Mouse (Mus musculus) gastrocnemius, postnatal 14 days (tissue): ENCODE measurements around the gene Vmn1r118. TPM values are rescaled to one million over a fixed set of nuclear protein-coding genes. Genes with fewer than 3 reads are reported as not detected.
"Not testable (repeated sequence)": the region's sequence is repeated elsewhere in the genome, so short reads cannot be mapped to it uniquely, and the experiment has no call there.

Source experiments
- DNase-seq: peaks from one replicate; pipeline ENCODE4 v3.0.0; 2021; ENCODE audit warnings: mixed read lengths
- intact Hi-C: fragments of 180-260 bp; cut with DNase I; formaldehyde crosslinking; loops from one replicate; pipeline ENCODE4 v1.15.1; 2025; ENCODE audit warnings: low total_unique reads
- long read RNA-seq, 2 experiments: library from polyadenylated mRNA; stranded (forward); transcript quantifications; one replicate each; pipeline ENCODE4 v2.0.0; 2021
- total RNA-seq, 2 experiments: library from RNA; stranded (reverse); gene quantifications; 2 replicates each; pipeline ENCODE4 v1.2.3; 2021

Gene Vmn1r118
- total RNA-seq = not detected
- long read RNA-seq, experiment 1 = 0 reads
- long read RNA-seq, experiment 2 = 0 reads

DNA sequence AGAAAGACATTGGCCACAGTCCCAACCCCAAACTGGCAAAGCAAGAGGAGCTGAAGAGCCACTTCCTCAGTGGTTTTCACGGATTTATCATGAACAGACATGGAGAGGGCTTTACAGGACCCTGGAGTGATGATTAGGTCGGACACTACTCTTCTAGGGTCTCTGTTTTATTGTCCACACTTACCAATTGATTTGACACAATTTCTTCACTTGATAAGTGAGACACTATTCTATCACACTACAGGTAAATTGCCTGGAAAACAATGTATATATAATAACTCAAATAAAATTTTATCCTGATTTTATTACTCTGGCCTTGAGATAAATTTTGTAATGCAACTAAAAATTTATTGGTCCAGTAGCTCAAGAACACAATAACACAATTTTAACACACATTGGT lies at the start of gene Vmn1r118:
TSS of gene Vmn1r118 (minus strand) at position 101 of the 400 bp plus-strand sequence.
- intact Hi-C loops, DNase-seq: not testable (repeated sequence)

GRCm38 (mm10) chr7:20884021-20884420 lies 28.1 kb downstream of the Vmn1r118 start, which contains the start of gene Vmn1r117:
Gene Vmn1r117, minus strand, starts transcription at chr7:20884121.
- intact Hi-C loops, DNase-seq: not testable (repeated sequence)

DNA sequence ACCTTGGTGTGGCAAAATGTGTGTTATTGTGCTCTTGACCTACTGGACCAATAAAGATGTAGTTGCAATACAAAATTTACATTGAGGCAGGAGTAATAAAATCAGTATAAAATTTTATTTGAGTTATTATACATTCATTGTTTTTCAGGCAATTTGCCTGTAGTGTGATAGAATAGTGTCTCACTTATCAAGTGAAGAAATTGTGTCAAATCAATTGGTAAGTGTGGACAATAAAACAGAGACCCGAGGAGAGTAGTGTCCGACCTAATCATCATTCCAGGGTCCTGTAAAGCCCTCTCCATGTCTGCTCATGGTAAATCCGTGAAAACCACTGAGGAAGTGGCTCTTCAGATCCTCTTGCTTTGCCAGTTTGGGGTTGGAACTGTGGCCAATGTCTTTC lies 40.2 kb downstream of the Vmn1r118 start, which contains the start of gene Vmn1r116:
TSS of gene Vmn1r116 (plus strand) at position 301 of the 400 bp plus-strand sequence.
- DNase-seq, intact Hi-C loops: not testable (repeated sequence)

Other genes starting within 250 kb of the Vmn1r118 start
- not detected for gene Vmn1r107, start 243.4 kb downstream of the Vmn1r118 start, total RNA-seq
- gene Vmn1r111, start 209.1 kb downstream of the Vmn1r118 start, total RNA-seq = not detected
- gene Gm10668, start 181.7 kb downstream of the Vmn1r118 start, total RNA-seq = not detected
- gene Vmn1r112, start 141.2 kb downstream of the Vmn1r118 start, total RNA-seq = not detected
- not detected for gene Vmn1r113, start 125.1 kb downstream of the Vmn1r118 start, total RNA-seq
- not detected for gene Vmn1r114, start 100.2 kb downstream of the Vmn1r118 start, total RNA-seq
- gene Vmn1r115, start 67.4 kb downstream of the Vmn1r118 start, total RNA-seq = not detected
- not detected for gene Vmn1r116, start 40.1 kb downstream of the Vmn1r118 start, total RNA-seq
- not detected for gene Vmn1r117, start 28.2 kb downstream of the Vmn1r118 start, total RNA-seq
- not detected for gene Vmn1r119, start 100.1 kb upstream of the Vmn1r118 start, total RNA-seq
- not detected for gene Vmn1r120, start 141.4 kb upstream of the Vmn1r118 start, total RNA-seq
- not detected for gene Vmn1r121, start 186.2 kb upstream of the Vmn1r118 start, total RNA-seq
- not detected for gene Vmn1r122, start 221.8 kb upstream of the Vmn1r118 start, total RNA-seq
- not detected for gene Vmn1r123, start 249.8 kb upstream of the Vmn1r118 start, total RNA-seq